Mouse (Mus musculus) liver, embryonic 11.5 days (tissue): ENCODE results near the gene Scn2b. TPM values are rescaled to one million over a fixed set of nuclear protein-coding genes. Genes with fewer than 3 reads are reported as not detected.

Source experiments
- ATAC-seq: fragments of 200-750 bp; cut with Nextera tagmentation; replicated peaks from 2 replicates; pipeline ENCODE4 v1.8.0; 2017; ENCODE audit warnings: moderate number of reproducible peaks, mild to moderate bottlenecking, moderate TSS enrichment, moderate library complexity; ENCODE audit not compliant: low FRiP score
- DNase-seq: peaks from one replicate; pipeline ENCODE4 v3.0.0-alpha.2; 2017; ENCODE audit warnings: low spot score
- H3K27ac ChIP-seq: fragments of 300-500 bp; sonication (generic); 2 replicates; pipeline ENCODE4 v1.5.1; 2014; ENCODE audit warnings: mild to moderate bottlenecking, low read depth, low read length, control low read depth
- H3K27me3 ChIP-seq: fragments of 300-500 bp; sonication (generic); replicated peaks from 2 replicates; pipeline ENCODE4 v1.6.1; 2014; ENCODE audit warnings: low read length, mixed read lengths; ENCODE audit not compliant: control insufficient read depth, insufficient read depth
- H3K36me3 ChIP-seq: fragments of 300-500 bp; sonication (generic); 2 replicates; pipeline ENCODE4 v1.6.1; 2014; ENCODE audit warnings: mild to moderate bottlenecking, low read length, moderate library complexity, mixed read lengths; ENCODE audit not compliant: control insufficient read depth, insufficient read depth
- H3K4me1 ChIP-seq: fragments of 300-500 bp; sonication (generic); replicated peaks from 2 replicates; pipeline ENCODE4 v1.6.1; 2014; ENCODE audit warnings: low read length, mixed read lengths; ENCODE audit not compliant: control insufficient read depth, insufficient read depth
- H3K4me2 ChIP-seq: fragments of 300-500 bp; sonication (generic); 2 replicates; pipeline ENCODE4 v1.6.1; 2014; ENCODE audit warnings: mild to moderate bottlenecking, control low read depth, moderate library complexity
- H3K4me3 ChIP-seq: fragments of 300-500 bp; sonication (generic); 2 replicates; pipeline ENCODE4 v1.5.1; 2014; ENCODE audit warnings: low read depth, low read length, control low read depth
- H3K9ac ChIP-seq: fragments of 300-500 bp; sonication (generic); 2 replicates; pipeline ENCODE4 v1.6.1; 2014; ENCODE audit warnings: low read depth, low read length, control low read depth
- H3K9me3 ChIP-seq: fragments of 300-500 bp; sonication (generic); 2 replicates; pipeline ENCODE4 v1.6.1; 2016; ENCODE audit warnings: low read length, inconsistent platforms, mixed read lengths; ENCODE audit not compliant: control insufficient read depth
- WGBS: fragments of 180-500 bp; shearing (Covaris S2); extraction: QIAGEN DNeasy Blood & Tissue Kit; methylation state at CpG from one replicate; pipeline ENCODE4 v1.1.7; 2014; 5-methylcytosine and 5-hydroxymethylcytosine counted together
- polyA plus RNA-seq: library from polyadenylated mRNA; unstranded; fragments of >200 nt; fragmentation: Nextera tagmentation; extraction: Ambion mirVana; gene quantifications from 2 replicates; pipeline ENCODE4 v1.2.1, GENCODE M21; 2014

Scn2b gene
- polyA plus RNA-seq, 1 experiment from 2014 or later = 2.3 TPM

DNA sequence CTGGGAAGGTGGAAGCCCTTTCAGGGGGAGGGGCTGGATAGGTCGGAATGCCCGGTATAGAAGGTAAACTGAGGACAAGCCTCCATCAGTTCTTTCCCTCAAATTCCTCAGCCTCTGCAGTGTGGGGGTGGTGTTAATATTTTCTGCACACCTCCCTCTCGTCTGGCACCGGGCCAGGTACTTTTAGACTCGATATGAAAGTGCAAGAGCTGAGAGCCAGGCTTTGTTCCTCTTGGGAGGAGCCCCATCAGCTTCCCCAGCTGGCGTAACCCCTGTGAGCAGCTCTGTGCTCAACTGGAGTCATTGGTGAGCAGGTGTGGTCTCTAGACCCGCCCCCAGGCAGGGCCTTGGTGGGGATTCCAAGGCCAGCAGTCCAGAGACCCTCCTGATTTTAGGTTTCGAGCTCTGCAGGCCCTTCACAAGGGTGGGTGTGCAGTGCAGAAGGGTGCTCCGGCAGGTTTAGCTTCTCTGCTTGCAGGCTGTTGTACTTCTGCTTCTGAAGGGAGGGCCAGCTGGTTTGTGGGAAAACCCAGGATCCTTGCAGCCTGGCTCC, 4.7 kb downstream of the Scn2b start:
- DNase-seq = no peak
- 27% methylated on average over 9 of the region's 9 CpGs for WGBS
- H3K4me3 ChIP-seq = 0 out of 2 replicates have a peak overlapping the region, but pooled peaks have one; percentile 14
- H3K4me1 ChIP-seq = 0 out of 2 replicates have a peak, but pooled peaks cover 4% of the 10 kb centered on the region
- no peak overlapping the region for H3K9ac ChIP-seq
- H3K9me3 ChIP-seq = no peaks in the 10 kb centered on the region
- no peaks in the 10 kb centered on the region for H3K36me3 ChIP-seq
- peaks cover 4% of the 10 kb centered on the region; the same call in 1 of the 2 replicates for H3K27me3 ChIP-seq
- no peak for ATAC-seq
- H3K4me2 ChIP-seq = peak overlapping the region; percentile 26; the same call in 1 of the 2 replicates
- H3K27ac ChIP-seq = no peak overlapping the region

DNA sequence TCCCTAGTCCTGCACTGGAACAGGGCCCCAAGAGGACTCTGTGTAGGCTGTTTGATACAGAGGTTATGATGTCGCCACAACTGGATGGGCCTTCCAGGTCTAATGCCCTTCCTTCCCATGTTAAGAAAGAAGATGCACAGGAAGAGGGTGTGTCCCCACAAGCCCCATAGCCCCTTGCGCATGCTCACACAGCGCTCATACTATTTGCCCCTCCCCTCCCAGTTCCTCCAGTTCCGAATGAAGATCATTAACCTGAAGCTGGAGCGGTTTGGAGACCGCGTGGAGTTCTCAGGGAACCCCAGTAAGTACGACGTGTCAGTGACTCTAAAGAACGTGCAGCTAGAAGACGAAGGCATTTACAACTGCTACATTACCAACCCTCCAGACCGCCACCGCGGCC, 7.6 kb downstream of the Scn2b start:
- H3K27ac ChIP-seq = no peak overlapping the region
- ATAC-seq = no peak
- 86% methylated on average over 14 of the region's 14 CpGs for WGBS
- H3K4me2 ChIP-seq = no peak overlapping the region
- no peak overlapping the region for H3K4me3 ChIP-seq
- DNase-seq = no peak
- H3K9ac ChIP-seq = no peak overlapping the region
- 0 out of 2 replicates have a peak, but pooled peaks cover 4% of the 10 kb centered on the region for H3K4me1 ChIP-seq
- peaks cover 4% of the 10 kb centered on the region; the same call in 1 of the 2 replicates for H3K27me3 ChIP-seq
- no peaks in the 10 kb centered on the region for H3K36me3 ChIP-seq
- no peaks in the 10 kb centered on the region for H3K9me3 ChIP-seq

DNA sequence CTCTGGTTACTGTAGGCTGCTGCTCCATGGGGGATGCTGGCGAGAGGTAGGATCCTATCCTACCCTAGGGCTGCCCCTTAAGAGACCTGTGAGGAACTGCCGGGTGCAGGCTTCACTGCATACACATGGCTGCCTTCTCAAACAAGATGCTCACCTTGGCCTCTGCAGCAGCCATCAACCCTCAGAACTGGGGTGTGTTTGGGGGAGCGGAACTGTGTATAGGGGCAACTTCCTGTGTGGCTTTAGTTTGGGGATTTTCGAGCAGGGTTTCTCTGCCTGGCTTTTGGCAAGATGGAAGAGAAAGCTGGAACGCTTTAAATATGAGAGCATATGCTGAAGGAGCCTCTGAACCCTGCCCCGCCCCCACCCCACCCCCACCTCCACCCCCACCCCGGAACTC, 9.4 kb downstream of the Scn2b start:
- Histone ChIP-seq H3K9me3 (no peaks in the 10 kb centered on the region), H3K27ac (no peak overlapping the region), H3K36me3 (no peaks in the 10 kb centered on the region), H3K4me1 (0 out of 2 replicates have a peak, but pooled peaks cover 4% of the 10 kb centered on the region), H3K4me2 (no peak overlapping the region), H3K27me3 (peaks cover 4% of the 10 kb centered on the region; the same call in 1 of the 2 replicates), H3K4me3 (no peak overlapping the region), H3K9ac (no peak overlapping the region)
- no peak for ATAC-seq
- WGBS = 39% methylated on average over 7 of the region's 7 CpGs
- DNase-seq = no peak

DNA sequence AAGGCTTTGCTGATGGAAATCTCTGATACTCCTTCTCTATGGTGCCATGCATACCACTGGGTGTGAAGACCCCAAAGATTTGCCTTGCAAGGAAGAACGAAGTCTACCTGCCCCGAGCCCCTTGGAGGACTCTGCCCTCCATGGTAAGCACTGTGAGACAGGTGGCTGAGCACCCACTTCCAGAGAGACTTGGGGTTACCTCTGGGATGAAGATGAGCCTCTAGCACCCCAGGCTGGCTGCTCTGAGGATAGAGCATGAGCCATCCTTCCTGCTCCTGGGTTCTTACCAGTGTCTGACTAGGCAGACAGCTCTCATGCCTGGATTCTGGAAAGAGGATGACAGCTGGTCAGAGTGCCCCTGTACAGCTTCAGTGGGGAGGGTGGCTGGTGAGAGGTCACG, 12.5 kb downstream of the Scn2b start:
- Histone ChIP-seq H3K36me3 (no peaks in the 10 kb centered on the region), H3K9ac (no peak overlapping the region), H3K4me2 (no peak overlapping the region), H3K4me1 (0 out of 2 replicates have a peak, but pooled peaks cover 2% of the 10 kb centered on the region), H3K27ac (no peak overlapping the region), H3K4me3 (no peak overlapping the region), H3K27me3 (peaks cover 16% of the 10 kb centered on the region), H3K9me3 (no peaks in the 10 kb centered on the region)
- no peak for ATAC-seq
- no peak for DNase-seq
- 73% methylated on average over 3 of the region's 3 CpGs for WGBS

DNA sequence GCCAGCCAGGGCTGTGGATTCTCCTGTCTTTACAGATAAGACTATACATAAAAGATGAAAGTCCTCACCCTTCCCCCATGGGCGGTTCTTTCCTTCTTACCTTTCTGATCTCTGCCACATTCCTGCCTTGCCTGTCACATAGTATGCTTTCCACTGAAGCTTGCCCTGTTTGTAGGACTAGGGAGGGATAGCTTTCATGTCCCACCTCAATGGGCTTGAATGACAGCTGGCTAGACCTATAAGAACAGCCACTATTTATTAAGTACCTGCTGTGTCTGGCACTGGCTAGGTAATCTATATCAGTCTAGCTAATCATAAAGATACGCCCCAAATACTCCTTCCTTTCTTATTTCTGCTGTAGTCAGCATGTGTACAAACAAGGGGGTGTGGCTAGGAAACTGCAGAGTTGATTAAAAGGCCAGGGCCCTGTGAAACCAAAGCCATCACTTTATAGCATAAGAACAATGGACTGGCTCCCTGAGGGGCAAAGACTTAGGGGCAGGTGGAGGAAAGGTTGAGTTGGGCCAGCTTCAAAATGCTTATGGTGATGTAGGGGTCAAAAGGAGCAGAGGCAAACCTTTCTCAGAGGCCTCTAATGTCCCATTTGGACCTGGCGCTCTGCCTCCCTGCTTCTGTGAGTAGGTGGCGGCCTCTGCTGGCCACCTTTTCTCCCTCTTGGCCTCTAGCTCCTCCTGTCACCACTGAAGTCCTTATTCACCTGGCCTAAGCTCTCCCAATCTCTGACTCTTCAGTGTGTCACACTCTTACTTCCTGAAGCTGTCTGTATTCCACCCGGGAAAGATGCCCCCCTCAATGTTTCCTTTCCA, 16.1 kb downstream of the Scn2b start:
- Histone ChIP-seq H3K4me1 (0 out of 2 replicates have a peak, but pooled peaks cover 5% of the 10 kb centered on the region), H3K4me3 (no peak overlapping the region), H3K9me3 (no peaks in the 10 kb centered on the region), H3K4me2 (no peak overlapping the region), H3K27me3 (peaks cover 47% of the 10 kb centered on the region), H3K9ac (no peak overlapping the region), H3K27ac (no peak overlapping the region), H3K36me3 (no peaks in the 10 kb centered on the region)
- WGBS = 11% methylated on average over 5 of the region's 5 CpGs
- ATAC-seq (no peak), DNase-seq (no peak)

DNA sequence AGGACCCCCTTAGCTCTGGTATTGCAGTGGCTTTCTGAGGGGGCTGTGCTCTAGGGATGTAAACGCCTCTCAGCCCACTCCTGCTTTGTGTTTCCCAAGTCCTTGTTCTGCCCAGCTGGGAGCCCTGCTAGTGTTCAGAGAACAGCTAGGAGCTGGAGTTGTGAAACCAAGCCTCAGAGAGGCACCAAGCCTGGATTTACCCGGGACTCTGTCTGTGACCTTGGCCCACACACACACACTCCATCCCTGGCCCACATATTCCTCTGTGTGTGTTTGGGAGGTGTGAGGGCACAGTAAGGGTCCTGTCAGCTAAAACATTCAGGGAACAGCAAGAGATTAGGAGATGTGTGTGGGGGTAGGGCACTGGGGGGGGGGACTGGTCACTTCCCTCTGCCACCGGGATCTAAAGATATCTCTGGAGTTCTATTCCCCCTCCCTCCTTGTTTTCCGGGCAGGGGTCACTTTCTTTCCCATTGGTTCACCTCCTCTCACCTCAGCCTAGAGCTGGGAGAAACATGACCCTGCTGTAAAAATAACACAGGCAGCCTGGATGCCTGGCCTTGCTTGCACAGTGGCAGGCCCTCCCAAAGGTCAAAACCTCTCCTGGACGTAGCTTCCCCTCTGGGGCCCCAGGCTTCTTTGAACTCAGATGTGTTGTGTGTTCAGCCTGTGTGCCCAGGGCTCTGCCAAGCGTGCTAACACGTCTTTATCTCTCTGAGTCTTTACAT, 19.0 kb downstream of the Scn2b start:
- Histone ChIP-seq H3K27me3 (peaks cover 71% of the 10 kb centered on the region), H3K4me3 (no peak overlapping the region), H3K4me2 (no peak overlapping the region), H3K9ac (no peak overlapping the region), H3K36me3 (no peaks in the 10 kb centered on the region), H3K9me3 (no peaks in the 10 kb centered on the region), H3K4me1 (0 out of 2 replicates have a peak, but pooled peaks cover 8% of the 10 kb centered on the region), H3K27ac (peak overlapping the region; percentile 59)
- ATAC-seq (peak; percentile 70), DNase-seq (peak; percentile 43)
- 12% methylated on average over 7 of the region's 7 CpGs for WGBS

DNA sequence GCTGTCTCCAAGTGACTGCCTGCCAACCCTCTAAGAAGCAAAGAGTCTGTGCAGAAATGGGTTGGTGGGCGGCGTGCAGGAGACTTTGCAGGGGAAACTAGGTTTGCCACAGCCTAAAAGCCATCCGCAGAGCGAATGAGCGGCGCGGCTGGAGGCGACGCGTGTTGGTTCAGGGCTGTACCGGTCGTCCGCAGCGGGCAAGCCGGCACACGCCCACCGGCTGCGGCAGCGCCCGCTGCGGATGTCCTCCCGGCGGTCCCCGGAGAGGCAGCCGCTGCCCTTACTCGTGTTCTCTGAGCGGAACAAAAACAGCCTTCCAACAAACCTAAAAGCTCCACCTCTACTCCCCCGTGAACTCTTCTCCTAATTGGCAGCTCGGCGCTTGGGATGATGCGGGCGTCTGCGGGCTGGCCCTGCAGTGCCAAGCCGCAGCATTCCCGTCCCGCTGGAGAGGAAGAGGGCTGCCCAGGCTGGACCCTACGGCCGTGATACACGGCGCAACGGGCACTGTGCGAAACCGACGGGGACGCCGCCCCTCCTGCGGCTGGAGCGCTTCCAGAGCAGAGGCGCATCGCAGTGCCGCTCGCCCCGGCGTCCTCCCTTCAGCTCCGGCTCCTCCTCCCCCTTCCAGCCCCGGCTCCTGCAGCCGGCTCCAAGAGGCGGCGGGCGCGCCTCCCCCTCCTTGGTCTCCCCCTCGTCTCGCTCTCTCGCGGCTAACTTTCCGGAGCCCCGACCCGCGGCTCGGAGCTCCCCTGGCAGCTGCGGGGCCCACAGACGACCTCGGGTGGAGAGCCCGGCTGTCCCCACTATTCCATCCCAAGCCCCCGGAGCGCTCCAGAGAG, 20.8 kb downstream of the Scn2b start, which contains the start of gene Scn4b:
Gene Scn4b (plus strand): TSS at position 205 of the 842 bp plus-strand sequence.
- no peak for ATAC-seq
- WGBS = 2% methylated on average over 63 of the region's 76 CpGs
- Histone ChIP-seq H3K4me1 (0 out of 2 replicates have a peak, but pooled peaks cover 8% of the 10 kb centered on the region), H3K4me3 (peak within 1 kb of the TSS; percentile 46), H3K9me3 (no peaks in the 10 kb centered on the region), H3K36me3 (no peaks in the 10 kb centered on the region), H3K4me2 (peak within 1 kb of the TSS; percentile 71), H3K27me3 (peaks cover 77% of the 10 kb centered on the region), H3K27ac (no peak within 1 kb of the TSS), H3K9ac (peak within 1 kb of the TSS; percentile 11; the same call in 1 of the 2 replicates)
- DNase-seq = peak; percentile 48

DNA sequence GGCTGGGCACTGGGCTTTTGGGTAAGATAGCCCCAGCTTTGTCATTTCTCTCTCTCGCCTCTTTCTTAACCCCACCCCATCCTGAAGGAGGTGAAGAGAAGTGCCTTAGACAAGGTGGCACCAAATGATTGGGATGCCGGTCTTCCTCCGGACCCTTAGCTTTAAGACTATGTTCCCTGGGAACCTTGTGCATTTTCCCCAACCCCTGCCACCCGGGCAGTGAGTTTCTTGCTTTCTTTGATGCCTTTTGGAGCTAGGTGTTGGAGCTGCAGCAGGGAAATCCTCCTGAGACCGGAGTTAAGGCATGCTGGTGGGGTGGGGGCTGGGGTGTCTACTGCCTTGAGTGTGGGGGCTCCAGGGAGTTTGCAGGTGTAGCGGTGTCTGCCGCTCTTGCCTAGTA, 21.5 kb downstream of the Scn2b start:
- H3K9me3 ChIP-seq = no peaks in the 10 kb centered on the region
- no peak overlapping the region for H3K9ac ChIP-seq
- H3K27me3 ChIP-seq = peaks cover 80% of the 10 kb centered on the region
- 0 out of 2 replicates have a peak, but pooled peaks cover 6% of the 10 kb centered on the region for H3K4me1 ChIP-seq
- H3K4me2 ChIP-seq = peak overlapping the region; percentile 71
- peak overlapping the region; percentile 46 for H3K4me3 ChIP-seq
- H3K36me3 ChIP-seq = no peaks in the 10 kb centered on the region
- 5% methylated on average over 7 of the region's 7 CpGs for WGBS
- DNase-seq (no peak), ATAC-seq (no peak)
- no peak overlapping the region for H3K27ac ChIP-seq
